Mouse (Mus musculus) urinary bladder, postnatal 10 days (tissue): ENCODE measurements around the gene Cda.

Experiments
- DNase-seq: peaks from one replicate; pipeline ENCODE4 v3.0.0; 2022; ENCODE audit warnings: low spot score

The Cda gene

GRCm38 (mm10) chr4:138368498-138369260 is 887 bp upstream of the Cda start:
- no peak for DNase-seq

GRCm38 (mm10) chr4:138366561-138366960 is 1.2 kb downstream of the Cda start:
- no peak for DNase-seq

GRCm38 (mm10) chr4:138363511-138363910 is 4.3 kb downstream of the Cda start:
- no peak for DNase-seq

GRCm38 (mm10) chr4:138362883-138363282 is 4.9 kb downstream of the Cda start:
- no peak for DNase-seq

- DNase-seq: no peak
Measured at GRCm38 (mm10) chr4:138361370-138361821, 6.4 kb downstream of the Cda start.

- DNase-seq: no peak
Measured at GRCm38 (mm10) chr4:138358176-138358575, 9.6 kb downstream of the Cda start.

GRCm38 (mm10) chr4:138356551-138356950 is 11.2 kb downstream of the Cda start:
- DNase-seq: no peak

- no peak for DNase-seq
Measured at GRCm38 (mm10) chr4:138356141-138356540, 11.7 kb downstream of the Cda start.

- no peak for DNase-seq
Measured at GRCm38 (mm10) chr4:138355496-138355895, 12.3 kb downstream of the Cda start.

- DNase-seq: no peak
Measured at GRCm38 (mm10) chr4:138353438-138354171, 14.2 kb downstream of the Cda start.

- no peak for DNase-seq
Measured at GRCm38 (mm10) chr4:138352692-138353091, 15.1 kb downstream of the Cda start.

GRCm38 (mm10) chr4:138351821-138352220 is 16.0 kb downstream of the Cda start:
- no peak for DNase-seq

GRCm38 (mm10) chr4:138348716-138349115 is 19.1 kb downstream of the Cda start:
- DNase-seq: no peak

GRCm38 (mm10) chr4:138347280-138347679 is 20.5 kb downstream of the Cda start:
- DNase-seq: no peak

GRCm38 (mm10) chr4:138344891-138345545 is 22.8 kb downstream of the Cda start:
- DNase-seq: no peak

GRCm38 (mm10) chr4:138343341-138343837 is 24.4 kb downstream of the Cda start:
- DNase-seq: no peak

GRCm38 (mm10) chr4:138342778-138343177 is 25.0 kb downstream of the Cda start:
- no peak for DNase-seq

GRCm38 (mm10) chr4:138342048-138342447 is 25.7 kb downstream of the Cda start:
- no peak for DNase-seq

- DNase-seq: no peak
Measured at GRCm38 (mm10) chr4:138341393-138341792, 26.4 kb downstream of the Cda start.

GRCm38 (mm10) chr4:138339963-138340362 is 27.8 kb downstream of the Cda start:
- no peak for DNase-seq

- no peak for DNase-seq
Measured at GRCm38 (mm10) chr4:138337341-138337740, 30.5 kb downstream of the Cda start.

GRCm38 (mm10) chr4:138336876-138337275 is 30.9 kb downstream of the Cda start:
- DNase-seq: no peak

GRCm38 (mm10) chr4:138335648-138336047 is 32.1 kb downstream of the Cda start:
- DNase-seq: no peak
